Mouse (Mus musculus) midbrain, embryonic 11.5 days (tissue): ENCODE measurements around the gene Bcat1. TPM values are rescaled to one million over a fixed set of nuclear protein-coding genes. Genes with fewer than 3 reads are reported as not detected.

Experiments used
- ATAC-seq: fragments of 200-750 bp; cut with Nextera tagmentation; 2 replicates; pipeline ENCODE4 v1.8.0; 2017; ENCODE audit warnings: moderate TSS enrichment, moderate library complexity; ENCODE audit not compliant: low FRiP score
- DNase-seq: peaks from one replicate; pipeline ENCODE4 v3.0.0; 2015; ENCODE audit warnings: low spot score; ENCODE audit errors: missing footprints
- H3K27ac ChIP-seq: fragments of 300-500 bp; sonication (generic); 2 replicates; pipeline ENCODE4 v1.5.1; 2014; ENCODE audit warnings: low read depth, low read length
- H3K27me3 ChIP-seq: fragments of 300-500 bp; sonication (generic); 2 replicates; pipeline ENCODE4 v1.6.1; 2014; ENCODE audit warnings: mild to moderate bottlenecking, low read length, moderate library complexity, mixed read lengths; ENCODE audit not compliant: control insufficient read depth, insufficient read depth
- H3K36me3 ChIP-seq: fragments of 300-500 bp; sonication (generic); 2 replicates; pipeline ENCODE4 v1.6.1; 2014; ENCODE audit warnings: mild to moderate bottlenecking, low read length, moderate library complexity, mixed read lengths; ENCODE audit not compliant: control insufficient read depth, insufficient read depth
- H3K4me1 ChIP-seq: fragments of 300-500 bp; sonication (generic); 2 replicates; pipeline ENCODE4 v1.6.1; 2014; ENCODE audit warnings: low read length; ENCODE audit not compliant: control insufficient read depth, insufficient read depth
- H3K4me2 ChIP-seq: fragments of 300-500 bp; sonication (generic); 2 replicates; pipeline ENCODE4 v1.6.1; 2014; ENCODE audit warnings: mild to moderate bottlenecking, moderate library complexity
- H3K4me3 ChIP-seq: fragments of 300-500 bp; sonication (generic); 2 replicates; pipeline ENCODE4 v1.5.1; 2014; ENCODE audit warnings: low read depth, low read length
- H3K9ac ChIP-seq: fragments of 300-500 bp; sonication (generic); 2 replicates; pipeline ENCODE4 v1.6.1; 2014; ENCODE audit warnings: low read length
- H3K9me3 ChIP-seq: fragments of 300-500 bp; sonication (generic); 2 replicates; pipeline ENCODE4 v1.6.1; 2016; ENCODE audit warnings: low read length; ENCODE audit not compliant: control insufficient read depth
- WGBS: fragments of 180-500 bp; shearing (Covaris S2); extraction: QIAGEN DNeasy Blood & Tissue Kit; methylation state at CpG from one replicate; pipeline ENCODE4 v1.1.7; 2014; 5-methylcytosine and 5-hydroxymethylcytosine counted together
- polyA plus RNA-seq: library from polyadenylated mRNA; unstranded; fragments of >200 nt; fragmentation: Nextera tagmentation; extraction: Ambion mirVana; gene quantifications from 2 replicates; pipeline ENCODE4 v1.2.1, GENCODE M21; 2014

The Bcat1 gene
- polyA plus RNA-seq, 1 experiment from 2014 or later, result 150 TPM

DNA sequence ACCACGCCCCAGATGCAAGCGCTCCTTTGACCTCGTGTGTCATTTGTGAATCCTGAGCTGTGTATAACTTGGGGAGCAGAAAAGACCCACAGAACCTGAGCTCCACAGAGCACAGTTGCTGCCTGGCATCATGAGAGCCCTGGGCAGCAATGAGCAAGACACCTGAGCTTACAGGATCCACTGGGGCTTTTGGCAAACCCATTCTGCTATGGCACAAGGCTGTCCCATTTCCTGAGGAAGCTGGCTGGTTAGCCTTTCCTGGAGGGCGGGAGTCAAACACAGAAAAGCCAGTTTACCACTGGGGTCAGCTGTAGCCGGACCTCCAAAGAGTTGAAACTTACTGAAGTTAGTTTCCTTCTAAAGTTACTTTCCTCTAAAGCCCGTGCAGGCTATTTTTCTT, 9.6 kb downstream of the Bcat1 start:
- peak; percentile 56 for DNase-seq
- Histone ChIP-seq H3K4me3 (no peak overlapping the region), H3K27me3 (no peaks in the 10 kb centered on the region), H3K27ac (no peak overlapping the region), H3K9ac (no peak overlapping the region), H3K36me3 (no peaks in the 10 kb centered on the region), H3K9me3 (no peaks in the 10 kb centered on the region), H3K4me2 (no peak overlapping the region), H3K4me1 (no peaks in the 10 kb centered on the region)
- WGBS, result 88% methylated on average over 6 of the region's 6 CpGs
- ATAC-seq, result no peak

DNA sequence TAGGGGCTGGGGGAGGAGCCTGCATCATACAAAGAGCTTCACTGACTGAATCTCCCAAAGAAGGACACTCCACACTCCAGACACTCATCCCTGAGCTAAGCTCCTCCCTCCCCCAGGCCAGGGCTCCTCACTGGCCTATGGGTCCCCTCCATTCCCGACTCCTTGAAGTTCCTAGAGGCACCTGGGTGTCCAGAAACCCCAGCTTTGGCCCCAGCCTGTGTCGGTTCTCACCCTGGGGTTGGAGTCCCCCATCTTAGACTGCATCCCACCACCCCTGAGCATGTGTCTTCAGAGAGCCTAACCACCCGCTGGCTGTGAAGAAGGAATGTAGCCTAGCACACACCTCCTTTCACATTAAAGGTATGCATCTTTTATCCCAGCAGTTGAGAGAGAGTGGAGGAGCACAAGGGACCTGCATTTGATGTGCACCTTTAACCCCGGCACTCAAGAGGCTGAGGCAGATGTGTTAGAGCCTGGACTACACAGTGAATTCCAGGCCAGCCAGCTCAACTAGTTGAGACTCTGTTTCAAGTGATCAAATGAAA, 10.6 kb downstream of the Bcat1 start:
- Histone ChIP-seq H3K27ac (no peak overlapping the region), H3K27me3 (no peaks in the 10 kb centered on the region), H3K4me3 (no peak overlapping the region), H3K9me3 (no peaks in the 10 kb centered on the region), H3K9ac (no peak overlapping the region), H3K36me3 (no peaks in the 10 kb centered on the region), H3K4me2 (no peak overlapping the region), H3K4me1 (no peaks in the 10 kb centered on the region)
- DNase-seq, result no peak
- 88% methylated on average over 4 of the region's 4 CpGs for WGBS
- no peak for ATAC-seq

DNA sequence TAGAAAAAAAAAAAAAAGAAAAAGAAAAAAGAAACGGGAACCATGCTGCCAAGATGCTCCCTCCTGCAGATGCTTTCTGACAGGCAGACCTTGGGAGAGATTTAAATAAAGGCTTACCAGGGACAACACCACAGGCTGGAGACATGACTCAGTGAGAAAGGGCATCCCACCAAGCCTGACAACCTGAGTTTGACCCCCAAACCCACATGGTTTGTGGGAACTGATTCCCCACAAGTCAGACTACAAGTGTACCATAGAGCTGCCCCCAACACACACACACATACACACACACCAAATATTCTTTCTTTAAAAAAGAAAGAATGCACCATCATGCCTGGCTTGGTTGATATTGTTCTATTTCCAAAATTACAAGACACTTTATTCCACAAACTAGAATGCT, 11.9 kb downstream of the Bcat1 start:
- DNase-seq (peak; percentile 73), ATAC-seq (no peak)
- Histone ChIP-seq H3K4me2 (no peak overlapping the region), H3K9me3 (no peaks in the 10 kb centered on the region), H3K4me1 (no peaks in the 10 kb centered on the region), H3K36me3 (no peaks in the 10 kb centered on the region), H3K4me3 (no peak overlapping the region), H3K27me3 (no peaks in the 10 kb centered on the region), H3K9ac (no peak overlapping the region), H3K27ac (no peak overlapping the region)
- 36% methylated on average over 1 of the region's 1 CpGs for WGBS

DNA sequence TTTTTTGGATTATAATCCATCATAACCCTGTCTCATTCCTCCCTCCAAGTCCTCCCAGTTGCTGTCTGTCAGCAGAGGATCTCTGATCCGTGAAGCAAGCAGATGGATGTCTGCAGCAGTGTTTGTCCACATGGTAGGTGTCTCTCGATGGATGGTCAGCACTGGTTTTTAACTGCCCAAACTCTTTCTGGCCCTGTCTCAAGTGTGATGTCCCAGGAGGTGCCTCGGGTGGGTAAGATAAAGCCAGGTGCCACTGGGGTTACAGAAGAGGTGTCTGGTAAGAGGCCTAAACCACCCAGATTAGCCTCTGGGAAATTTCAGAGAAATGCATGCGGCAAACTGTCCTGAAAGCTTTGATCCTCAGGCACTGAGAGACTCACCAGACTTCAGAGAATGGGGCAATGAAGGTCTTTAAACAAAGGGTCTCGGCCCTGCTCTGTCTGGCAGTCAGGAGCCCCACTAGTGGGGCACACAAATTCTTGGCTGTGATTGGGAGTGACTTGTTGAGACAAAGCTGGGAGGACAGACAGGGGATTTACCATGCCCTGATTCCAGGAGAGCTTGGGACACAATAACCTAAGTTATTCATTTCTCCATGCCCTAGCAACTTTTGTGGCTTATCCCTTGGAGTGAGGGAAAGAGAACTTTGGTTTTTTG, 12.6 kb downstream of the Bcat1 start:
- H3K27ac ChIP-seq, result 0 out of 2 replicates have a peak overlapping the region, but pooled peaks have one; percentile 40
- 35% methylated on average over 5 of the region's 5 CpGs for WGBS

DNA sequence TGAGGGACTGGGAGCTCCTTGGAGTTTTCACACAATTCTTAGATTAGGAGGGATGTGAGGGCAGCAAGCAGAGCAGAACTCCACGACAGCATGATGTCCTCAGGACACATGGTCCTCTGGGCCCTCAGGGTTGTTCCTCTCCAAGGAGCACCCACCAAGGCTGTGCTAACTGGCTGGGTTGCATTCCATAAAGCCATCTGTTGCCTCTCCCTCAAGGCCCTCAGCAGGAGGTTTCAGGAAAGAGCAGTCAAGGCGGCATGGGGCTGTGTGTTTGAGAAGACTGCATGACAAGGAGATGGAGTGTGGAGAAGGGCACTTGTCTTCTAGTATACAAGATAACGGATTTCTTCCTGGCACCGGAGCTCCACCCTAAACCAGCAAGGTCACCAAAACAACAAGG, 13.2 kb downstream of the Bcat1 start:
- Histone ChIP-seq H3K4me3 (no peak overlapping the region), H3K9me3 (no peaks in the 10 kb centered on the region), H3K9ac (no peak overlapping the region), H3K27ac (no peak overlapping the region), H3K36me3 (no peaks in the 10 kb centered on the region), H3K4me1 (no peaks in the 10 kb centered on the region), H3K4me2 (no peak overlapping the region), H3K27me3 (no peaks in the 10 kb centered on the region)
- WGBS, result 65% methylated on average over 4 of the region's 4 CpGs
- no peak for DNase-seq
- no peak for ATAC-seq

More for the DNA sequence above, 12.6 kb downstream of the Bcat1 start:
- Histone ChIP-seq H3K9me3 (no peaks in the 10 kb centered on the region), H3K4me2 (no peak overlapping the region), H3K9ac (no peak overlapping the region), H3K36me3 (no peaks in the 10 kb centered on the region), H3K4me3 (no peak overlapping the region), H3K4me1 (no peaks in the 10 kb centered on the region), H3K27me3 (no peaks in the 10 kb centered on the region)
- ATAC-seq, result peak; percentile 70
- DNase-seq, result peak; percentile 88

DNA sequence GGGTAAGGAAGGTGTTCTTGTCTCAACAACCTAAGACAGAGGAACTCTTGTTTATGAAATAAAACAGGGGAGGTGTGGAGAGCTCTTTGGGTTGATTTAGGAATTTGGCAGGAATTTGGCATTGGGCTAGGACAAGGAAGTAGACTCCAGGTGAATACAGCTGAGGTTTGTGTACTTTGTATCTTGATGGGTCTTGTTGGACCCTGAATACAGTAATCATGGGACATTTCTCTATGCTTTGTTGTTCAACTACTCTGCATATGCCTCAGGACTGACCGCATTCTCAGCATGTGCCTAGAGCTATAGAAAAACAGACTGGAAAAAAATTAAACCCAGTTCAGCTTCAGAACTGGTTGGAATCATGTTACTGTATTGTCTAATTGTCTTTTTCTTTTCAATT, 14.6 kb downstream of the Bcat1 start:
- Histone ChIP-seq H3K9ac (no peak overlapping the region), H3K4me1 (no peaks in the 10 kb centered on the region), H3K27me3 (no peaks in the 10 kb centered on the region), H3K4me3 (no peak overlapping the region), H3K27ac (no peak overlapping the region), H3K4me2 (no peak overlapping the region), H3K36me3 (no peaks in the 10 kb centered on the region), H3K9me3 (no peaks in the 10 kb centered on the region)
- WGBS, result 97% methylated on average over 1 of the region's 1 CpGs
- ATAC-seq, result no peak
- DNase-seq, result no peak

DNA sequence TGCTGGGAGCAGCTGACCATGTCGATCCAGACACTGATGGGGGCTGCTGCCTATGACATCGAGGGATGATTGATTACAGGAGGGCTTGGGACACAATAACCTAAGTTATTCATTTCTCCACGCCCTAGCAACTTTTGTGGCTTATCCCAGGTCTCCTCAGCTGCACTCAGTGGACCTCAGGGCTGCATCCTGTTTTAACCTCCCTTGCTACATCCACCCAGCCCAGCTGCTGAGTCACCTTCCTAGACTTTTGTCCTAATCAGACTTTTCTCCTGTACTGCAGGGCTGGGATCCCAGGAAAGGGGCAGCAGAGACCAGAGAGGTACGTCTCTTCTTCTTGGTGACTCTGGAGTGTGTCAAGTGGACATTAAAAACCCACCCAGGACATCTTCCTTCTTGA, 19.9 kb downstream of the Bcat1 start:
- Histone ChIP-seq H3K4me3 (no peak overlapping the region), H3K4me1 (no peaks in the 10 kb centered on the region; the same call in none of the 2 replicates), H3K27ac (no peak overlapping the region), H3K36me3 (no peaks in the 10 kb centered on the region), H3K9me3 (no peaks in the 10 kb centered on the region), H3K27me3 (no peaks in the 10 kb centered on the region), H3K9ac (no peak overlapping the region), H3K4me2 (no peak overlapping the region)
- DNase-seq (no peak), ATAC-seq (no peak)
- WGBS, result 88% methylated on average over 4 of the region's 4 CpGs

DNA sequence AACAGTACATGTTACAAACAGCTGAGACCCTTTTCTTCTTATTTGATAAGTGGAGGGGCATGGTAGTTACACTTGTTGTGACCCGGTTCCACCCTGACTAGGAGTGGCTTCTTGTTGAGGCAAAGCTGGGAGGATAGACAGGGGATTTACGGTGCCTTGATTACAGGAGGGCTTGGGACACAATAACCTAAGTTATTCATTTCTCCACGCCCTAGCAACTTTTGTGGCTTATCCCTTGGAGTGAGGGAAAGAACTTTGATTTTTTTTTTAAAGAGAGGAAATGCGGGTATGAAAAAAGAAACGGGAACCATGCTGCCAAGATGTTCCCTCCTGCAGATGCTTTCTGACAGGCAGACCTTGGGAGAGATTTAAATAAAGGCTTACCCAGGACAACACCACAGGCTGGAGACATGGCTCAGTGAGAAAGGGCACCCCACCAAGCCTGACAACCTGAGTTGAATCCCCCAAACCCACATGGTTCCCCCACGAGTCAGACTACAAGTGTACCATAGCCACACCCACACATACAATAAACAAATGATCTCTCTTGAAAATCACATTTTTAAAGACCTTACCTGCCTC, 20.6 kb downstream of the Bcat1 start:
- DNase-seq, result no peak
- Histone ChIP-seq H3K27me3 (no peaks in the 10 kb centered on the region), H3K36me3 (no peaks in the 10 kb centered on the region), H3K4me3 (no peak overlapping the region), H3K9ac (no peak overlapping the region), H3K9me3 (no peaks in the 10 kb centered on the region), H3K4me2 (no peak overlapping the region), H3K27ac (no peak overlapping the region), H3K4me1 (peaks cover 4% of the 10 kb centered on the region)
- no peak for ATAC-seq
- 39% methylated on average over 6 of the region's 6 CpGs for WGBS

DNA sequence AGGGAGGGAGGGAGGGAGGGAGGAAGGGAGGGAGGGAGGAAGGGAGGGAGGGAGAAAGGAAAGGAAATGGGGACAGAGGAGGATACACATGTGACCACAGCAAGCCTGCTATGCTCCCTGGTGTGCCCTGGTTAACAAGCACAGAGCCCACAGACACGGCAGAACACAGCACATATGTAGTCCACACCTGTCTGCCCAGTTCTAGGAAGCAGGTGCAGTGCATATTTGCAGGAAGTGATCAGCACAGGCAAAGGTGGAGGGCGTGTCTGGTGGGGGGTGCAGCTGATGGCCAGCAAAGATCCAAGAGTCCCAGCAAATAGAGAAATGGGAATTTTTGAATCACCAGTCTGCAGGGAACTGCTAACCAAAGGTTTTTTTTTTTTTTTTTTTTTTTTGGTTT, 23.3 kb downstream of the Bcat1 start:
- no peak for DNase-seq
- Histone ChIP-seq H3K9ac (no peak overlapping the region), H3K27me3 (no peaks in the 10 kb centered on the region), H3K36me3 (no peaks in the 10 kb centered on the region), H3K27ac (no peak overlapping the region), H3K4me2 (no peak overlapping the region), H3K4me1 (peaks cover 11% of the 10 kb centered on the region), H3K4me3 (no peak overlapping the region), H3K9me3 (no peaks in the 10 kb centered on the region)
- no peak for ATAC-seq
- WGBS, result 83% methylated on average over 2 of the region's 2 CpGs
